Mouse (Mus musculus) ES-E14 (cell line): ENCODE measurements around the gene Acp6. TPM values are rescaled to one million over a fixed set of nuclear protein-coding genes. Genes with fewer than 3 reads are reported as not detected.

Source experiments
- DNase-seq: peaks from one replicate; pipeline ENCODE4 v3.0.0-alpha.2; 2013; ENCODE audit warnings: low read depth, low spot score
- H3K27ac ChIP-seq: 2 replicates; pipeline ENCODE4 v1.5.1; 2012; ENCODE audit warnings: low read depth, mild to moderate bottlenecking, low read length, moderate library complexity, mixed read lengths; ENCODE audit not compliant: poor library complexity, insufficient read depth, severe bottlenecking
- H3K36me3 ChIP-seq: 2 replicates; pipeline ENCODE4 v1.6.1; 2012; ENCODE audit warnings: mild to moderate bottlenecking, low read length, moderate library complexity, mixed read lengths; ENCODE audit not compliant: control insufficient read depth, poor library complexity, insufficient read depth, severe bottlenecking
- H3K4me1 ChIP-seq, 2 experiments: fragments of 150-350 bp in 1 of 2; sonication (generic) in 1 of 2; 2 replicates each; pipeline ENCODE4 v1.6.1; 2012; ENCODE audit warnings: low read length in 2 of 2, mild to moderate bottlenecking in 1 of 2, mixed read lengths in 1 of 2; ENCODE audit not compliant: control insufficient read depth in 2 of 2, insufficient read depth in 2 of 2, poor library complexity in 1 of 2
- H3K4me3 ChIP-seq, 2 experiments: fragments of 150-350 bp in 1 of 2; sonication (generic) in 1 of 2; 2 replicates each; pipeline ENCODE4 v1.5.1; 2012; ENCODE audit warnings: low read length in 2 of 2, low read depth in 1 of 2, mild to moderate bottlenecking in 1 of 2, mixed read lengths in 1 of 2; ENCODE audit not compliant: insufficient read depth in 1 of 2, poor library complexity in 1 of 2, severe bottlenecking in 1 of 2
- H3K9ac ChIP-seq: 2 replicates; pipeline ENCODE4 v1.6.1; 2012; ENCODE audit warnings: low read depth, mild to moderate bottlenecking, low read length, mixed read lengths; ENCODE audit not compliant: poor library complexity, insufficient read depth, severe bottlenecking
- H3K9me3 ChIP-seq: fragments of 150-350 bp; sonication (generic); 2 replicates; pipeline ENCODE4 v1.6.1; 2012; ENCODE audit warnings: low read depth, mild to moderate bottlenecking, low read length; ENCODE audit not compliant: control insufficient read depth, insufficient read depth
- CHD2 ChIP-seq: IDR thresholded peaks from 2 replicates; pipeline ENCODE4 v1.6.1; 2014; ENCODE audit warnings: mild to moderate bottlenecking, low read depth, low read length, inconsistent platforms
- HCFC1 ChIP-seq: IDR thresholded peaks from 2 replicates; pipeline ENCODE4 v1.6.1; 2012; ENCODE audit warnings: low read length, inconsistent platforms, borderline replicate concordance; ENCODE audit not compliant: insufficient read depth
- MAFK ChIP-seq: IDR thresholded peaks from 2 replicates; pipeline ENCODE4 v1.6.1; 2014; ENCODE audit warnings: mild to moderate bottlenecking, low read depth, low read length, inconsistent platforms; ENCODE audit not compliant: insufficient read depth
- ZC3H11A ChIP-seq: IDR thresholded peaks from 2 replicates; pipeline ENCODE4 v1.6.1; 2012; ENCODE audit warnings: low read depth, mild to moderate bottlenecking, inconsistent platforms, low read length, borderline replicate concordance
- ZNF384 ChIP-seq: IDR thresholded peaks from 2 replicates; pipeline ENCODE4 v1.6.1; 2012; ENCODE audit warnings: low read depth, low read length, inconsistent platforms
- in situ Hi-C, 2 experiments: fragments of 600-800 bp; cut with MboI; formaldehyde crosslinking; loops; one replicate each; pipeline ENCODE4 v1.15.1; 2025; ENCODE audit warnings: low sequenced_read_pairs in 2 of 2, inconsistent platforms in 1 of 2; ENCODE audit not compliant: unreplicated experiment in 2 of 2
- total RNA-seq: library from RNA; depleted of rRNA; stranded (reverse); fragments of 300-350 nt; gene quantifications from 2 replicates; pipeline ENCODE4 v1.2.3, GENCODE M21; 2012

Acp6 gene
- total RNA-seq, 1 experiment: 152 TPM

GRCm38 (mm10) chr3:97213871-97214270 lies 55.3 kb downstream of the Acp6 start:
- no peak overlapping the region for H3K27ac ChIP-seq
- H3K4me3 ChIP-seq: no peak overlapping the region
- H3K9ac ChIP-seq: no peak overlapping the region
- no peak for DNase-seq
- in situ Hi-C loops: no loop called here
- H3K36me3 ChIP-seq: peaks cover 43% of the 10 kb centered on the region
- TF ChIP-seq MAFK (no peak), CHD2 (no peak), HCFC1 (no peak), ZNF384 (no peak), ZC3H11A (no peak)
- no peaks in the 10 kb centered on the region for H3K9me3 ChIP-seq
- no peaks in the 10 kb centered on the region for H3K4me1 ChIP-seq

- no peak overlapping the region for H3K9ac ChIP-seq
- DNase-seq: no peak
- peaks cover 46% of the 10 kb centered on the region for H3K36me3 ChIP-seq
- no peaks in the 10 kb centered on the region for H3K9me3 ChIP-seq
- no peak overlapping the region for H3K27ac ChIP-seq
- in situ Hi-C loops: no loop called here
- no peaks in the 10 kb centered on the region for H3K4me1 ChIP-seq
- TF ChIP-seq CHD2: no peak
- TF ChIP-seq HCFC1: no peak
- no peak for TF ChIP-seq ZC3H11A
- no peak for TF ChIP-seq MAFK
- TF ChIP-seq ZNF384: no peak
- H3K4me3 ChIP-seq: no peak overlapping the region
These were observed 55.9 kb downstream of the Acp6 start for GRCm38 (mm10) chr3:97214439-97214838.

- in situ Hi-C loops: no loop called here
- peaks cover 36% of the 10 kb centered on the region for H3K36me3 ChIP-seq
- TF ChIP-seq HCFC1 (no peak), MAFK (no peak), ZNF384 (no peak), ZC3H11A (no peak), CHD2 (no peak)
These were observed 56.9 kb downstream of the Acp6 start for GRCm38 (mm10) chr3:97215526-97215925.

DNA sequence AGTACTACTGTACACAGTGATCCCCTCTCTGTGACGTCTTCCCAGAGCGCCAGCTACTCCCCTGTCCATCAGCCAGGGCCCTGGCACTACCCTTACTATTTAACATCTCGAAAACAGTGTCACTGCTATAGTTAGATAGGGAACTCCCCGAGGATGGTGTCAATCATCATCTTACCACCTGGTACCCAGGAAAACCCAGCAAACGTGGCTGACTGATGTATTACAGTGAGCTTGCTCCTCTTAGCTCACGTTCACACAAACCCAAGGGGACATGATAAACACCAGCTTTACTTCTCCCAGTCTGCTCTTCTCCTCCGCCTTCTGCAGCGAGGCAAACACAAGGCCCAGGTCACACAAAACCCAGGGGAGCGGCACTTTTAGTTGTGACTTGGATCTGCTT lies 64.7 kb downstream of the Acp6 start:
- H3K27ac ChIP-seq: no peak overlapping the region
- no peak for DNase-seq
- no peak overlapping the region for H3K4me3 ChIP-seq
- H3K9ac ChIP-seq: no peak overlapping the region
- H3K36me3 ChIP-seq: peaks cover 5% of the 10 kb centered on the region
- in situ Hi-C loops: no loop called here
- TF ChIP-seq HCFC1 (no peak), MAFK (no peak), CHD2 (no peak), ZC3H11A (no peak), ZNF384 (no peak)
- 0 out of 4 replicates have a peak, but pooled peaks cover 0 to 4% of the 10 kb centered on the region in 2 experiments for H3K4me1 ChIP-seq
- no peaks in the 10 kb centered on the region for H3K9me3 ChIP-seq

More at GRCm38 (mm10) chr3:97215526-97215925, 56.9 kb downstream of the Acp6 start:
- Histone ChIP-seq H3K27ac (no peak overlapping the region), H3K4me3 (no peak overlapping the region), H3K9me3 (no peaks in the 10 kb centered on the region), H3K4me1 (no peaks in the 10 kb centered on the region), H3K9ac (no peak overlapping the region)
- no peak for DNase-seq

DNA sequence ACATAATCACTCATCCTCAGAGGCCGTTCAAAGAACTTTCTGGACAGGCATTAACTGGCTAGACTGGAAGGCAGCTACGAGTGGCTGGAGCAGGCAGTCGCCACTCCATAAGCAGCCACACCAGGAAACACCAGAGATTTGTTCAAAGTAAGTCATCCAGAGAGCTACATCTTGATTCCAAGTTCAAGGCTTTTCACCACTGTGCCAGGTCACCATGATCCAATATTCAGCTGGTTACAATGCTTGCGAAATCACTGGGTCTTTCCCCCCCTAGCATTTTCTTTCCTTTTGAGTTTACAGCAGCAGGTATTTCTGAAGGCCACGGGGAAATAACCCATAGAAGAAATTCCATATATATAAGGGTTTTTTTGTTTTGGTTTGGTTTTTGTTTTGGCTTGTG lies 66.7 kb downstream of the Acp6 start:
- in situ Hi-C loops: no loop called here

More for the DNA sequence above, 66.7 kb downstream of the Acp6 start:
- Histone ChIP-seq H3K9ac (no peak overlapping the region), H3K4me3 (no peak overlapping the region), H3K36me3 (no peaks in the 10 kb centered on the region; the same call in 1 of the 2 replicates), H3K9me3 (no peaks in the 10 kb centered on the region), H3K4me1 (0 out of 4 replicates have a peak, but pooled peaks cover 0 to 7% of the 10 kb centered on the region in 2 experiments), H3K27ac (no peak overlapping the region)
- TF ChIP-seq HCFC1 (no peak), ZC3H11A (no peak), MAFK (no peak), CHD2 (no peak)
- no peak for DNase-seq
